Mouse (Mus musculus): ENCODE measurements at regions not wholly inside any gene's neighbourhood (a gene's known extent, or its start where the extent isn't known, plus 50 kb on each side); places are given as distances from the start of the nearest gene placed in this dataset.

GRCm38 (mm10) chr15:103102068-103102840 lies 64.6 kb downstream of the Smug1 start:
- WGBS, result under 1% methylated on average over 46 of the region's 46 CpGs
- Histone ChIP-seq H3K4me3 (peak overlapping the region; percentile 42), H3K4me2 (replicated peaks) (peak overlapping the region; percentile 70), H3K27me3 (peaks cover 67% of the 10 kb centered on the region), H3K9me3 (no peaks in the 10 kb centered on the region), H3K9ac (replicated peaks) (peak overlapping the region; percentile 32), H3K36me3 (no peaks in the 10 kb centered on the region), H3K4me1 (peaks cover 13% of the 10 kb centered on the region), H3K27ac (replicated peaks) (no peak overlapping the region)
- no peak for ATAC-seq (replicated peaks)

- Histone ChIP-seq H3K4me2 (replicated peaks) (no peak overlapping the region), H3K4me3 (no peak overlapping the region), H3K9me3 (no peaks in the 10 kb centered on the region), H3K36me3 (no peaks in the 10 kb centered on the region), H3K27me3 (peaks cover 85% of the 10 kb centered on the region), H3K27ac (replicated peaks) (no peak overlapping the region), H3K4me1 (peaks cover 13% of the 10 kb centered on the region), H3K9ac (replicated peaks) (no peak overlapping the region)
- 54% methylated on average over 4 of the region's 4 CpGs for WGBS
- no peak for ATAC-seq (replicated peaks)
Observed at GRCm38 (mm10) chr15:103100121-103100520, 66.8 kb downstream of the Smug1 start.

- ATAC-seq (replicated peaks), result no peak
- WGBS, result 70% methylated on average over 7 of the region's 7 CpGs
- Histone ChIP-seq H3K9me3 (no peaks in the 10 kb centered on the region), H3K4me3 (no peak overlapping the region), H3K4me2 (replicated peaks) (no peak overlapping the region), H3K9ac (replicated peaks) (no peak overlapping the region), H3K27me3 (peaks cover 52% of the 10 kb centered on the region), H3K4me1 (peaks cover 6% of the 10 kb centered on the region; the same call in 1 of the 2 replicates), H3K27ac (replicated peaks) (no peak overlapping the region), H3K36me3 (no peaks in the 10 kb centered on the region)
Observed at GRCm38 (mm10) chr15:103094457-103094856, 72.4 kb downstream of the Smug1 start.

- Histone ChIP-seq H3K36me3 (no peaks in the 10 kb centered on the region), H3K4me2 (replicated peaks) (no peak overlapping the region), H3K4me1 (peaks cover 6% of the 10 kb centered on the region; the same call in 1 of the 2 replicates), H3K4me3 (no peak overlapping the region), H3K9me3 (no peaks in the 10 kb centered on the region), H3K27ac (replicated peaks) (0 out of 2 replicates have a peak overlapping the region, but pooled peaks have one; percentile 4), H3K27me3 (peaks cover 54% of the 10 kb centered on the region), H3K9ac (replicated peaks) (no peak overlapping the region)
- WGBS, result 55% methylated on average over 12 of the region's 12 CpGs
- ATAC-seq (replicated peaks), result peak; percentile 60; the same call in 1 of the 2 replicates
Observed at GRCm38 (mm10) chr15:103093655-103094054, 73.2 kb downstream of the Smug1 start.

DNA sequence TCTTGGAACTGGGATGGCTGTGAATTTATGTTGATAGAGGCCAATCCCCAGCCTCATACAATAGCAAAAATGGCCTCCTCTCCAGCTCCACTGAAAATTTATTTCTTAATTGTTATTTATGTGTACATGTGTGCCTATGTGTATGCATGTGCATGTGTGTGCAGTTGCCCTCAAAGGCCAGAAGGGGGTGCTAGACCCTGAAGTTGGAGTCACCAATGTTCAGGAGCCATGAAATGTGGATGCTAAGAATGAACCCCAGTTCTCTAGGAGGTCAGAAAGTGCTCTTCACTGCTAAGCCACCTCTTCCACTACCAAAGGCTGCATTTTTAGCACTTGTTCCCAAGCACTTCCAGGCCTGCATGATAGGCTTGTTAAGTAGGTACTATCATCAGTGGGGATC lies 73.8 kb downstream of the Hoxc4 start:
- no peak overlapping the region for H3K4me2 ChIP-seq (replicated peaks)
- H3K9ac ChIP-seq (replicated peaks), result no peak overlapping the region
- no peaks in the 10 kb centered on the region for H3K9me3 ChIP-seq
- ATAC-seq (replicated peaks), result no peak
- no peak overlapping the region for H3K27ac ChIP-seq (replicated peaks)
- H3K4me3 ChIP-seq, result no peak overlapping the region
- H3K36me3 ChIP-seq, result no peaks in the 10 kb centered on the region
- H3K4me1 ChIP-seq, result peaks cover 6% of the 10 kb centered on the region; the same call in 1 of the 2 replicates
- H3K27me3 ChIP-seq, result peaks cover 53% of the 10 kb centered on the region

- Histone ChIP-seq H3K36me3 (no peaks in the 10 kb centered on the region), H3K4me2 (replicated peaks) (no peak overlapping the region), H3K9me3 (no peaks in the 10 kb centered on the region), H3K4me3 (no peak overlapping the region), H3K9ac (replicated peaks) (no peak overlapping the region), H3K4me1 (peaks cover 26% of the 10 kb centered on the region), H3K27me3 (peaks cover 56% of the 10 kb centered on the region), H3K27ac (replicated peaks) (no peak overlapping the region)
- no peak for ATAC-seq (replicated peaks)
- WGBS, result 49% methylated on average over 6 of the region's 6 CpGs
Observed at GRCm38 (mm10) chr15:103090280-103091164, 71.8 kb downstream of the Hoxc4 start.

- no peaks in the 10 kb centered on the region for H3K9me3 ChIP-seq
Observed at GRCm38 (mm10) chr15:103089852-103090251, 71.1 kb downstream of the Hoxc4 start.

GRCm38 (mm10) chr15:103089440-103089839 lies 70.7 kb downstream of the Hoxc4 start:
- no peaks in the 10 kb centered on the region for H3K9me3 ChIP-seq
- no peak overlapping the region for H3K9ac ChIP-seq (replicated peaks)
- 91% methylated on average over 1 of the region's 1 CpGs for WGBS
- H3K4me1 ChIP-seq, result peaks cover 26% of the 10 kb centered on the region
- ATAC-seq (replicated peaks), result no peak
- no peak overlapping the region for H3K4me2 ChIP-seq (replicated peaks)
- H3K27ac ChIP-seq (replicated peaks), result no peak overlapping the region
- peaks cover 65% of the 10 kb centered on the region for H3K27me3 ChIP-seq
- no peaks in the 10 kb centered on the region for H3K36me3 ChIP-seq
- no peak overlapping the region for H3K4me3 ChIP-seq

More at GRCm38 (mm10) chr15:103089852-103090251, 71.1 kb downstream of the Hoxc4 start:
- 14% methylated on average over 1 of the region's 1 CpGs for WGBS
- H3K4me1 ChIP-seq, result peaks cover 26% of the 10 kb centered on the region
- H3K9ac ChIP-seq (replicated peaks), result no peak overlapping the region
- H3K27ac ChIP-seq (replicated peaks), result no peak overlapping the region
- H3K4me2 ChIP-seq (replicated peaks), result no peak overlapping the region
- ATAC-seq (replicated peaks), result no peak
- peaks cover 61% of the 10 kb centered on the region for H3K27me3 ChIP-seq
- no peak overlapping the region for H3K4me3 ChIP-seq
- H3K36me3 ChIP-seq, result no peaks in the 10 kb centered on the region

GRCm38 (mm10) chr15:103087204-103087603 lies 68.5 kb downstream of the Hoxc4 start:
- Histone ChIP-seq H3K4me3 (no peak overlapping the region), H3K27ac (replicated peaks) (no peak overlapping the region), H3K9ac (replicated peaks) (no peak overlapping the region), H3K9me3 (no peaks in the 10 kb centered on the region), H3K4me2 (replicated peaks) (no peak overlapping the region), H3K4me1 (peaks cover 20% of the 10 kb centered on the region), H3K27me3 (peaks cover 87% of the 10 kb centered on the region), H3K36me3 (no peaks in the 10 kb centered on the region)
- WGBS, result 6% methylated on average over 4 of the region's 4 CpGs
- ATAC-seq (replicated peaks), result peak; percentile 61

DNA sequence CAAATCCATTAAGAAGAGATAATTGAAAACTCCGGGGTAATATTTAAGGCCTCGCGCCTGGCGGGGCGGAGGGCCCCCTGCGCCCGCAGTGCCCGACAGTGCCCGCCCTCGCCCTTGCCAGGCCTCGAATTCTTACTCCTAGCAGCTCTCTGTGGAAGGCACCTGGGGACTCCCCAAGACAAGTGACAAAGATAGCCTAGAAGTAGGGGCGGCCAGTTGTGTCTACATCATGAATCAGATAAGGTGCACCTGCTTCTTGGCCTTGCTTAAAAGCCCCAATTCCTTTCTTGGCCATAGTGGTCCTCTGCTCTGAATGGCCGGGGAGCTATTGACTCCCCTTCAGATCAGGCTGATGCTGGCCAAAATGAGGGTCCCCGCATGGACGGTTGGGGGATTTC lies 67.9 kb downstream of the Hoxc4 start:
- Histone ChIP-seq H3K27me3 (peaks cover 91% of the 10 kb centered on the region), H3K9ac (replicated peaks) (peak overlapping the region; percentile 25; the same call in 1 of the 2 replicates), H3K4me1 (peaks cover 20% of the 10 kb centered on the region), H3K9me3 (no peaks in the 10 kb centered on the region), H3K4me3 (peak overlapping the region; percentile 34), H3K36me3 (no peaks in the 10 kb centered on the region), H3K27ac (replicated peaks) (no peak overlapping the region), H3K4me2 (replicated peaks) (peak overlapping the region; percentile 51)
- 5% methylated on average over 15 of the region's 15 CpGs for WGBS
- ATAC-seq (replicated peaks), result peak; percentile 26; the same call in 1 of the 2 replicates

Measured in forebrain, embryonic 15.5 days (tissue).